Mouse (Mus musculus) heart, embryonic 14.5 days (tissue): Measurements from ENCODE around the gene Plscr3. TPM values are rescaled to one million over a fixed set of nuclear protein-coding genes. Genes with fewer than 3 reads are reported as not detected.

Experiments
- ATAC-seq: fragments of 200-750 bp; cut with Nextera tagmentation; 2 replicates; pipeline ENCODE4 v1.8.0; 2017; ENCODE audit warnings: low read depth, moderate TSS enrichment; ENCODE audit not compliant: insufficient number of reproducible peaks, insufficient read depth, low FRiP score
- H3K27ac ChIP-seq, 2 experiments: fragments of 200-500 bp in 1 of 2; fragments of 300-500 bp in 1 of 2; sonication (generic) in 1 of 2; replicated peaks in 1 of 2; 2 replicates each; pipeline ENCODE4 v1.5.1; 2012 to 2014; ENCODE audit warnings: low read depth in 2 of 2, low read length in 2 of 2, control low read depth in 1 of 2, mild to moderate bottlenecking in 1 of 2, mixed read lengths in 1 of 2; ENCODE audit not compliant: control insufficient read depth in 1 of 2, insufficient read depth in 1 of 2
- H3K27me3 ChIP-seq: fragments of 300-500 bp; sonication (generic); 2 replicates; pipeline ENCODE4 v1.6.1; 2014; ENCODE audit warnings: mild to moderate bottlenecking, low read length, control low read depth; ENCODE audit not compliant: control insufficient read depth, insufficient read depth
- H3K36me3 ChIP-seq: fragments of 300-500 bp; sonication (generic); 2 replicates; pipeline ENCODE4 v1.6.1; 2014; ENCODE audit warnings: mild to moderate bottlenecking, control low read depth, low read length, mixed read lengths; ENCODE audit not compliant: control insufficient read depth, insufficient read depth
- H3K4me1 ChIP-seq, 2 experiments: fragments of 200-500 bp in 1 of 2; fragments of 300-500 bp in 1 of 2; sonication (generic) in 1 of 2; 2 replicates each; pipeline ENCODE4 v1.6.1; 2012 to 2014; ENCODE audit warnings: low read length in 2 of 2, control low read depth in 1 of 2, mixed read lengths in 1 of 2; ENCODE audit not compliant: control insufficient read depth in 2 of 2, insufficient read depth in 2 of 2
- H3K4me2 ChIP-seq: fragments of 300-500 bp; sonication (generic); 2 replicates; pipeline ENCODE4 v1.6.1; 2014; ENCODE audit warnings: mild to moderate bottlenecking, low read length
- H3K4me3 ChIP-seq, 2 experiments: fragments of 200-500 bp in 1 of 2; fragments of 300-500 bp in 1 of 2; sonication (generic) in 1 of 2; 2 replicates each; pipeline ENCODE4 v1.5.1; 2012 to 2014; ENCODE audit warnings: low read length in 2 of 2, mild to moderate bottlenecking in 2 of 2, control low read depth in 1 of 2, low read depth in 1 of 2, moderate library complexity in 1 of 2; ENCODE audit not compliant: control insufficient read depth in 1 of 2, insufficient read depth in 1 of 2
- H3K9ac ChIP-seq: fragments of 300-500 bp; sonication (generic); 2 replicates; pipeline ENCODE4 v1.6.1; 2014; ENCODE audit warnings: mild to moderate bottlenecking, low read length
- H3K9me3 ChIP-seq: fragments of 300-500 bp; sonication (generic); 2 replicates; pipeline ENCODE4 v1.6.1; 2016; ENCODE audit warnings: low read length, control low read depth; ENCODE audit not compliant: control insufficient read depth
- WGBS: fragments of 180-500 bp; shearing (Covaris S2); extraction: QIAGEN DNeasy Blood & Tissue Kit; methylation state at CpG from one replicate; pipeline ENCODE4 v1.1.7; 2014; 5-methylcytosine and 5-hydroxymethylcytosine counted together
- polyA plus RNA-seq: library from polyadenylated mRNA; unstranded; fragments of >200 nt; fragmentation: Nextera tagmentation; extraction: Ambion mirVana; gene quantifications from 2 replicates; pipeline ENCODE4 v1.2.1, GENCODE M21; 2014

Gene Plscr3
- polyA plus RNA-seq, 1 experiment from 2014 or later: 75.8 TPM

DNA sequence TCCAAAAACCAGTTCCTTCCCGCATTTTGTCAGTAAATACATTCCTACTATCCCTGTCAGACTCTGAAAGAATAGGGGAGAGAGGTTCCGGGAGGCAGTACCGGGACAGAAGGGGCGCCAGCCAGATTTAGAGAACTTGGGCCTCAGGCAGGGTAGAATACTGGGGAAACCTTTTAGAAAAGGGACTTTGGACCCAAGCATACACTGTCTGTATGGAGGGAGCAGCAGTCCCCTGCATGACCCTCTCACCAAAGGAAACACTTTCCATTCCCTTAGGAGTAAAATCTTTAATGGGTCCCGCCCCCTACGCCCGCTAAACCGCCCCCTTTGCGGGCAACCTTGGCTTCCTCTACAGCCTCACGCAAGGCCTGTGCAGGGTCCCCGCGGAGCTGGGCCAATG lies 42.8 kb upstream of the Plscr3 start:
- H3K27ac ChIP-seq: no peak overlapping the region
- no peak for ATAC-seq
- peaks cover 25 to 52% of the 10 kb centered on the region in 2 experiments for H3K4me1 ChIP-seq
- WGBS: 3% methylated on average over 12 of the region's 12 CpGs
- peaks cover 5% of the 10 kb centered on the region; the same call in 1 of the 2 replicates for H3K9me3 ChIP-seq
- H3K36me3 ChIP-seq: no peaks in the 10 kb centered on the region
- peaks cover 18% of the 10 kb centered on the region; the same call in 1 of the 2 replicates for H3K27me3 ChIP-seq
- H3K9ac ChIP-seq: peak overlapping the region; percentile 69
- peak overlapping the region; percentile 46 to 65 for H3K4me3 ChIP-seq
- H3K4me2 ChIP-seq: peak overlapping the region; percentile 95

DNA sequence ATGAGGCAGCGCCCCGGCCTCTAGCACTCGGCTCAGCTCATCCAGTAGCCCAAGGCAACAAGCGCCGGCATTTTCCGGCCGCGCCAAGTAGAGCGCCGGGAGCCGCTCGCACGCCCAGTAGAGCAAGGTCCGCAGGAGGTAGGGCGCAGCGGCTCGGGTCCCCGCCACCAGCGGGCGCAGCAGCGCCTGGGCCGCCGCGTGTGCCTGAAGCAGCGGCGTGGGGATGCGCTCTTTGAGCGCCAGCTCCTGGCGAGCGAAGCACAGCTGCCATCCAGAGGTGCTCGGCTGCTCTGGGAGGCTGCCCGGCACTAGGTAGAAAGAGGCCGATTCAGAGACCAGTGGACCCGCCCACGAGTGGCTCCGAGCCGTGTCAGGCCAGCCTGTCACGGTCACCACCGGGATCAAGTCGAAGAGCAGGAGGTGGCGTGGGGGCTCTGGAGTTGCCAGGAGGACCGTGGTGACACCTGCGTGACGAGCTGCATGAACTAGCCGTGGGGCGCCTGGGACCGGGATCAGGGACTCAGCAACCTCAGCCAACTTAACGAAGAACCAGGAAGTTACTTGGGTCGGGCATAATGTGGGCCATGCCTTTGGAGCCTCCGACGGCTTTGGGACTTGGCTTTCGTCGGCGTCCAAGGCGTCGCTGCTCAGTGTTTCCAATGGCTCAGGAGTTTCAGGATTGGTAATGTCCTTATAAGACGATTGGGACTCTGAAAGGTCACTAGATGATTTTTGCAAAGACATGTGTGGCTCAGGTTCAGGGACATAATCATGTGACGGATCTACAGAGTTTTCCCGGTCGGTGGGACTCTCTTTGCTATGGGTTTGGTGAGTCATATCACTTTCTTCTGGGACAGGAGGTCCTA lies 42.2 kb upstream of the Plscr3 start:
- peak; percentile 36; the same call in 1 of the 2 replicates for ATAC-seq
- Histone ChIP-seq H3K27me3 (peaks cover 18% of the 10 kb centered on the region; the same call in 1 of the 2 replicates), H3K4me3 (peak overlapping the region; percentile 46 to 65), H3K4me2 (peak overlapping the region; percentile 95), H3K4me1 (peaks cover 25 to 51% of the 10 kb centered on the region in 2 experiments), H3K9ac (peak overlapping the region; percentile 69), H3K9me3 (peaks cover 5% of the 10 kb centered on the region; the same call in 1 of the 2 replicates), H3K36me3 (no peaks in the 10 kb centered on the region), H3K27ac (no peak overlapping the region)
- WGBS: 2% methylated on average over 60 of the region's 60 CpGs

DNA sequence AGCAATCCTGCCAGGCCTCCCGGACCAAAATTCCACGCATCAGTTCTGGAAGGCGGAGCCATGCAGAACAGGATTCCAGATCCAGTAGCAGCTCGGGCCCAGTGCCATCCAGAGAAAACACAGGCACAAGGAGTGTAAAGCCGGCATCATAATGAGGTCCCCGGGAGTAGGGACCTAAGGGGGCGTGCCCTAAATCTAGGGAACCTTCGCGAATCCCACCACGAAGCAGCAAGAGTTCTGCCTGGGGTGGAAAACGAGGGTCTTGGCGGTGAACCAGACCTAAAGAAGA lies 41.6 kb upstream of the Plscr3 start:
- peaks cover 18% of the 10 kb centered on the region; the same call in 1 of the 2 replicates for H3K27me3 ChIP-seq
- no peaks in the 10 kb centered on the region for H3K36me3 ChIP-seq
- 10% methylated on average over 12 of the region's 12 CpGs for WGBS

DNA sequence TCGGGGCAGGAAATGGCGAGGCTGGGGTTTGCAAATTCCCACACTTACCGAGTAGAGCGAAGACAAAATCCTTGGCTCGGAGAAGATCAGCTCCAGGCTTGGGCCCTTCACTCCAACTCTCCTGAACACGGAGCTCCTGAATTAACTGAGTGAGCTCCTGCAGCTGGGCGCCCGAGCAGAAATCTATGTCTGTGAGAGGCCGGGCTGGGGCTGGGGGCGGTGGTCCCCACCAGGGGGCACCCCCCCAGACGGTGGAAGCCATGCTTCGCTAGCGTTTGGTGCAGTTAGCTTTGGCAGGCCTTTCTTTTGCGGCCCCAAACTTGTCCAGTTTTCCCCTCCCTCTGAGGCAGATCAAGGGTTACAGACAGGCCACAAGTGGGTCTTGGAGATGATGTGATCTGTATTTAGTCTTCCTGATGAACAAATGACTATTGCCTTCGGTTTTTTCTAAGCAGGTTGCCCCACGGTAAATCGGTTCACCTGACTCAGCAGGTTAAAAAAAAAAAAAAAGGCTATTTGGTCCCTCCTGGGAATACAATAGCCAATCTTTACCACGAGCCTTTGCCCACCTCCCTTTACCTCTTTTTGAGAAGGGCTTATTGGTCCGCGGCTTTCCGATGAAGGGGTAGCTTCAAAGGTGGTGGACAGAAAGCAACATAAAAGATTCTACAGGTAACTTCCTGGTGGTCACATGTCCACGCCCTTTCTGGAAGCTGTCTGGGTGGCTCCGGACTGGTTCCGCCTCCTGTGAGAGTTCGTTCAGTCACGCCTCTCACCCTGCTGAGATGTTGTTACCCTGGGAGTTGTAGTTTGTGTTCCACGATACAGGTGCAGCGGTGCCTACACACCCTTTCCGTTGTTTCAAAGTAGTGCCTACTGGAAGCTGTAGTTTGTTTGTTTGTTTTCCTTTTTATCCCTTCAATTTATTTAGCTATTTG lies 40.9 kb upstream of the Plscr3 start, which contains the start of gene Tmem102:
Gene Tmem102, minus strand, starts transcription at position 653 of the 938 bp plus-strand sequence.
- Histone ChIP-seq H3K27me3 (peaks cover 18% of the 10 kb centered on the region; the same call in 1 of the 2 replicates), H3K9ac (peak within 1 kb of the TSS; percentile 69)
- WGBS: 14% methylated on average over 29 of the region's 29 CpGs

More for the DNA sequence above, 41.6 kb upstream of the Plscr3 start:
- Histone ChIP-seq H3K9ac (peak overlapping the region; percentile 69; the same call in 1 of the 2 replicates), H3K9me3 (peaks cover 5% of the 10 kb centered on the region; the same call in 1 of the 2 replicates), H3K4me2 (peak overlapping the region; percentile 95), H3K4me1 (peaks cover 20 to 45% of the 10 kb centered on the region in 2 experiments), H3K4me3 (peak overlapping the region in 1 of 2 experiments; percentile 46; a peak in 2 of 4 replicates), H3K27ac (no peak overlapping the region)
- no peak for ATAC-seq

DNA sequence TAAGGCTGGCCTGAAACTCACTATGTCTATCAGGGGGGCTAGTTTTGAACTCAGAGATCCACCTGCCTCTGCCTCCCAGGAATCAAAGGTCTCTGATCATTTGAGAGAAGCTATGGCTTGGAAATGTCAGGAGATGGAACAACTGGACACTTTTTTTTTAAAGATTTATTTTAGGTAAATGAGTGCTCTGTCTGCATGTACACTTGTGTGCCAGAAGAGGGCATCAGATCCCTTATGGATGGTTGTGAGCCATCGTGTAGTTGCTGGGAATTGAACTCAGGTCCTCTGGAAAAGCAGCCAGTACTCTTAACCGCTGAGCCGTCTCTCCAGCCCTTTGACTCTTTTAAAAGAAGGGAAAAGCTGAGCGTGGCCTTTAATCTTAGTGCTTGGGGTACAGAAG lies 39.8 kb upstream of the Plscr3 start:
- Histone ChIP-seq H3K4me2 (no peak overlapping the region), H3K4me3 (no peak overlapping the region), H3K27ac (no peak overlapping the region), H3K9me3 (peaks cover 5% of the 10 kb centered on the region; the same call in 1 of the 2 replicates), H3K36me3 (no peaks in the 10 kb centered on the region), H3K27me3 (peaks cover 18% of the 10 kb centered on the region; the same call in 1 of the 2 replicates), H3K4me1 (peaks cover 15 to 27% of the 10 kb centered on the region in 2 experiments), H3K9ac (no peak overlapping the region)
- no peak for ATAC-seq
- WGBS: 80% methylated on average over 4 of the region's 4 CpGs

More for the DNA sequence above, 40.9 kb upstream of the Plscr3 start, which contains the start of gene Tmem102:
- no peak for ATAC-seq
- Histone ChIP-seq H3K4me3 (peak within 1 kb of the TSS; percentile 9 to 46; a peak in 3 of 4 replicates), H3K9me3 (peaks cover 5% of the 10 kb centered on the region; the same call in 1 of the 2 replicates), H3K27ac (no peak within 1 kb of the TSS), H3K4me2 (peak within 1 kb of the TSS; percentile 95), H3K4me1 (peaks cover 17 to 38% of the 10 kb centered on the region in 2 experiments), H3K36me3 (no peaks in the 10 kb centered on the region)

DNA sequence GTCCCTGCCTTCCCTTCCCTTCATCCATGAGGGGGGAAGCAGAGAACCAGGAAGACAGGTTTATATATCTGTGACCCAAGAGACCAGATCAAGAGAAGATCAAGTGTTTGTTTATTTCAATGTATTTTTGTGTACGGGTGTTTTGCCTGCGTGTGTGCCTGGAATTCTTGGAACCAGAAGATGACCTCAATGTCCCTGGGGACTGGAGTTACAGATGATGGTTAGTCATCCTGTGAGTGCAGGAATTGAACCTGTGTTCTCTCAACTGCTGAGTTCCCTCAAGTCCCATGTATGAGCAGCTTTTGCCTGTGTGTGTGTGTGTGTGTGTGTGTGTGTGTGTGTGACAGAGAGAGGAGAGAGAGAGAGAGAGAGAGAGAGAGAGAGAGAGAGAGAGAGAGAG lies 38.5 kb upstream of the Plscr3 start:
- no peak overlapping the region for H3K9ac ChIP-seq
- H3K4me1 ChIP-seq: peaks cover 15 to 16% of the 10 kb centered on the region in 2 experiments; a peak in 3 of 4 replicates
- ATAC-seq: no peak
- WGBS: 77% methylated on average over 2 of the region's 2 CpGs
- H3K36me3 ChIP-seq: no peaks in the 10 kb centered on the region
- no peak overlapping the region for H3K4me3 ChIP-seq
- peaks cover 12% of the 10 kb centered on the region; the same call in 1 of the 2 replicates for H3K27me3 ChIP-seq
- H3K27ac ChIP-seq: no peak overlapping the region
- H3K9me3 ChIP-seq: peaks cover 5% of the 10 kb centered on the region; the same call in 1 of the 2 replicates
- no peak overlapping the region for H3K4me2 ChIP-seq

DNA sequence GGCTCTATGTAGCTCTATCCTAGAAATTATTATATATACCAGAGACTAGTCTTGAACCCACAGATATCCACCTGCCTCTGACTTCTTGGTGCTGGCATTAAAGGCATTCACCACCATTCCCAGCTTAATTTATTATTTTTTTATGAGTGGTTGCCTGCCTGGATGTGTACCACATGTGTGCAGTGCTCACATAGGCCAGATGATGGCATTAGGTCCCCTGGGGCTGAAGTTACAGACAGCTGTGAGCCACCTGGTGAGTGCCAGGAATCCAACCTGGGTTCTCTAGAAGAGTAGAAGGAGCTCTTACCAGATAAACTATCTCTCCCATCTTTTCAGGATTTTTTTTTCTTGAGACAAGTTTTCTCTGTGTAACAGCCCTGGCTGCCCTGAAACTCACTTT lies 35.9 kb upstream of the Plscr3 start:
- no peak overlapping the region for H3K9ac ChIP-seq
- peaks cover 5% of the 10 kb centered on the region; the same call in 1 of the 2 replicates for H3K9me3 ChIP-seq
- no peaks in the 10 kb centered on the region for H3K4me1 ChIP-seq
- peaks cover 8% of the 10 kb centered on the region; the same call in 1 of the 2 replicates for H3K27me3 ChIP-seq
- H3K27ac ChIP-seq: no peak overlapping the region
- H3K4me2 ChIP-seq: no peak overlapping the region
- ATAC-seq: no peak
- no peaks in the 10 kb centered on the region for H3K36me3 ChIP-seq
- H3K4me3 ChIP-seq: no peak overlapping the region
